Mouse (Mus musculus) embryonic stem cell, embryonic (primary cell): ENCODE data around the gene Itpk1.

Experiments
- CTCF ChIA-PET, 4 experiments: fragments of 300-600 bp in 2 of 4; fragments of 350-600 bp in 2 of 4; sonication (Branson Sonifier 250); formaldehyde crosslinking; loops; one replicate each; lab custom pipeline; 2022; ENCODE audit warnings: inconsistent platforms in 2 of 4; lab: Charles Lee
- POLR2A ChIA-PET, 4 experiments: fragments of 300-600 bp in 2 of 4; fragments of 350-600 bp in 2 of 4; sonication (Branson Sonifier 250); formaldehyde crosslinking; loops; one replicate each; lab custom pipeline; 2022; ENCODE audit warnings: antibody characterized with exemption in 4 of 4, inconsistent platforms in 1 of 4; lab: Charles Lee

Gene Itpk1

GRCm38 (mm10) chr12:102691180-102691579 lies 13.6 kb downstream of the Itpk1 start:
- POLR2A ChIA-PET, result interaction anchor here in 3 of 4 experiments (0.6 to 33.8 kb wide), 12 partner anchors 9 to 79 kb away, joined by 3 to 1125 read pairs (median 6); partner anchors contain the start of genes Itpk1 (in 1 of the 3), Moap1 (in 1 of the 3) and Tmem251 (in 1 of the 3)
- CTCF ChIA-PET, result interaction anchor here (0.6 to 2.1 kb wide), 8 partner anchors 10 to 219 kb away, joined by 3 to 7 read pairs (median 6); no protein-coding TSS in a partner anchor

GRCm38 (mm10) chr12:102689773-102690563 lies 14.8 kb downstream of the Itpk1 start:
- POLR2A ChIA-PET, result interaction anchor here in 2 of 4 experiments (0.6 to 33.8 kb wide), 13 partner anchors 8 to 41 kb away, joined by 3 to 1125 read pairs (median 5); partner anchors contain the start of gene Itpk1 (in 1 of the 2)
- CTCF ChIA-PET, result interaction anchor here in 3 of 4 experiments (0.6 to 2.1 kb wide), 7 partner anchors 9 to 93 kb away, joined by 3 to 6 read pairs (median 5); partner anchors contain the start of gene Itpk1 (in 1 of the 3)

- ChIA-PET CTCF (interaction anchor here in 1 of 4 experiments (1.5 to 4.1 kb wide), 2 partner anchors 17 to 54 kb away, joined by 4 to 15 read pairs; no protein-coding TSS in a partner anchor), POLR2A (interaction anchor here (0.6 to 5.2 kb wide), 5 partner anchors 19 to 46 kb away, joined by 3 to 20 read pairs (median 5); partner anchors contain the start of gene Itpk1 (in 1 of the 4))
These were observed 18.4 kb downstream of the Itpk1 start for GRCm38 (mm10) chr12:102686321-102686720.

- ChIA-PET CTCF (interaction anchor here in 2 of 4 experiments (0.6 to 4.1 kb wide), 5 partner anchors 17 to 142 kb away, joined by 3 to 15 read pairs (median 4); no protein-coding TSS in a partner anchor), POLR2A (interaction anchor here in 3 of 4 experiments (0.7 to 5.2 kb wide), 7 partner anchors 9 to 36 kb away, joined by 3 to 25 read pairs (median 5); partner anchors contain the start of gene Itpk1 (in 1 of the 3))
These were observed 19.2 kb downstream of the Itpk1 start for GRCm38 (mm10) chr12:102685523-102685931.

GRCm38 (mm10) chr12:102684720-102685386 lies 19.9 kb downstream of the Itpk1 start:
- CTCF ChIA-PET, result interaction anchor here in 2 of 4 experiments (1.0 to 4.1 kb wide), 3 partner anchors 18 to 56 kb away, joined by 4 to 15 read pairs (median 4); no protein-coding TSS in a partner anchor

GRCm38 (mm10) chr12:102683979-102684378 lies 20.8 kb downstream of the Itpk1 start:
- ChIA-PET POLR2A (interaction anchor here in 1 of 4 experiments (0.9 to 5.2 kb wide), 4 partner anchors 9 to 30 kb away, joined by 3 to 25 read pairs (median 12); no protein-coding TSS in a partner anchor), CTCF (interaction anchor here in 1 of 4 experiments (2.1 to 4.1 kb wide), 2 partner anchors 12 to 19 kb away, joined by 5 to 15 read pairs; no protein-coding TSS in a partner anchor)

More at GRCm38 (mm10) chr12:102684720-102685386, 19.9 kb downstream of the Itpk1 start:
- POLR2A ChIA-PET, result interaction anchor here in 2 of 4 experiments (0.8 to 5.2 kb wide), 6 partner anchors 10 to 29 kb away, joined by 4 to 25 read pairs (median 9); partner anchors contain the start of gene Itpk1 (in 1 of the 2)

- POLR2A ChIA-PET, result interaction anchor here in 1 of 4 experiments (0.9 to 5.2 kb wide), 4 partner anchors 8 to 30 kb away, joined by 3 to 25 read pairs (median 12); no protein-coding TSS in a partner anchor
These were observed 21.3 kb downstream of the Itpk1 start for GRCm38 (mm10) chr12:102683438-102683837.

GRCm38 (mm10) chr12:102682722-102683299 lies 21.9 kb downstream of the Itpk1 start:
- CTCF ChIA-PET, result interaction anchor here in 3 of 4 experiments (0.5 to 2.1 kb wide), 7 partner anchors 13 to 264 kb away, joined by 3 to 9 read pairs (median 5); no protein-coding TSS in a partner anchor
- POLR2A ChIA-PET, result interaction anchor here in 3 of 4 experiments (0.6 to 3.7 kb wide), 7 partner anchors 9 to 174 kb away, joined by 3 to 25 read pairs (median 5); no protein-coding TSS in a partner anchor

More at GRCm38 (mm10) chr12:102683438-102683837, 21.3 kb downstream of the Itpk1 start:
- CTCF ChIA-PET, result interaction anchor here in 2 of 4 experiments (0.5 to 4.1 kb wide), 4 partner anchors 12 to 264 kb away, joined by 3 to 15 read pairs (median 6); no protein-coding TSS in a partner anchor

- POLR2A ChIA-PET, result interaction anchor here in 2 of 4 experiments (0.5 to 3.7 kb wide), 10 partner anchors 9 to 173 kb away, joined by 3 to 25 read pairs (median 4); no protein-coding TSS in a partner anchor
These were observed 22.6 kb downstream of the Itpk1 start for GRCm38 (mm10) chr12:102682085-102682484.

GRCm38 (mm10) chr12:102681590-102681989 lies 23.1 kb downstream of the Itpk1 start:
- CTCF ChIA-PET, result interaction anchor here in 3 of 4 experiments (0.7 to 2.1 kb wide), 12 partner anchors 9 to 182 kb away, joined by 3 to 7 read pairs (median 4); no protein-coding TSS in a partner anchor
- POLR2A ChIA-PET, result interaction anchor here in 2 of 4 experiments (0.5 to 3.6 kb wide), 11 partner anchors 10 to 70 kb away, joined by 3 to 21 read pairs (median 4); no protein-coding TSS in a partner anchor

More at GRCm38 (mm10) chr12:102682085-102682484, 22.6 kb downstream of the Itpk1 start:
- CTCF ChIA-PET, result interaction anchor here in 3 of 4 experiments (0.6 to 2.1 kb wide), 11 partner anchors 8 to 103 kb away, joined by 3 to 7 read pairs (median 3); no protein-coding TSS in a partner anchor

GRCm38 (mm10) chr12:102678820-102679219 lies 25.9 kb downstream of the Itpk1 start:
- ChIA-PET CTCF (interaction anchor here in 2 of 4 experiments (0.7 to 2.4 kb wide), 5 partner anchors 25 to 78 kb away, joined by 3 to 23 read pairs (median 3); partner anchors contain the start of gene Itpk1 (in 1 of the 2)), POLR2A (interaction anchor here (0.6 to 3.6 kb wide), 29 partner anchors 9 to 747 kb away, joined by 3 to 21 read pairs (median 3); partner anchors contain the start of gene Ddx24 (in 1 of the 4))

- CTCF ChIA-PET, result interaction anchor here in 2 of 4 experiments (0.6 to 1.0 kb wide), 2 partner anchors 18 to 28 kb away, joined by 3 to 4 read pairs; partner anchors contain the start of gene Itpk1 (in 1 of the 2)
- POLR2A ChIA-PET, result interaction anchor here in 2 of 4 experiments (0.7 to 3.6 kb wide), 5 partner anchors 9 to 49 kb away, joined by 3 to 11 read pairs (median 4); no protein-coding TSS in a partner anchor
These were observed 27.6 kb downstream of the Itpk1 start for GRCm38 (mm10) chr12:102677089-102677488.

GRCm38 (mm10) chr12:102674556-102674955 lies 30.2 kb downstream of the Itpk1 start:
- POLR2A ChIA-PET, result interaction anchor here in 2 of 4 experiments (0.6 to 3.6 kb wide), 13 partner anchors 10 to 483 kb away, joined by 3 to 11 read pairs (median 4); no protein-coding TSS in a partner anchor
- CTCF ChIA-PET, result interaction anchor here in 2 of 4 experiments (0.7 to 1.9 kb wide), 4 partner anchors 36 to 175 kb away, joined by 3 to 4 read pairs (median 3); no protein-coding TSS in a partner anchor

- ChIA-PET CTCF (interaction anchor here in 1 of 4 experiments (1.2 to 1.9 kb wide), 3 partner anchors 46 to 174 kb away, joined by 3 to 4 read pairs (median 3); no protein-coding TSS in a partner anchor), POLR2A (interaction anchor here in 2 of 4 experiments (1.0 to 3.6 kb wide), 9 partner anchors 10 to 34 kb away, joined by 3 to 11 read pairs (median 5); no protein-coding TSS in a partner anchor)
These were observed 30.6 kb downstream of the Itpk1 start for GRCm38 (mm10) chr12:102674123-102674522.
